Mouse (Mus musculus): ENCODE measurements around the gene Sec14l2. TPM values are rescaled to one million over a fixed set of nuclear protein-coding genes. Genes with fewer than 3 reads are reported as not detected.

The Sec14l2 gene
- total RNA-seq, 1 experiment from 2014 or later, result 27.0 TPM

DNA sequence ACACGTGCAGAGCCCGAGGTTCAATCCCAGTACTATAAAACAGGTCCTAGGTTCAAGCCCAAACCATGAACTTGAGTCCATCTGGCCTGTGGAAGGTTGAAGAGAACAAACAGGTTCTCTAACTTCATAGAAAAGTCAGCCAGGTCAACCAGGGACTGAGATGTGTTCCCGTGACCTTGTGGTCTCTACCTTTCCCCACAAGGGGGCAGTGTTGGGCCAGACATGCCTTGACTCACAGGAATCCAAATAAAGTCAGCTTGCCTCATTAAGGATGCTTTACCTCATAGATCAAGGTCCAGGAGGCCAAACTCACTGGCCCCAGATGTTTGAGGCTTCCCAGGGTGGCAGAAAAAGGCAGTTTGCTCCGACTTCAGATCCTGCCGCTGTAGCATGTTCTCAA, 69.6 kb downstream of the Sec14l2 start:
- peak; percentile 87 for DNase-seq

DNA sequence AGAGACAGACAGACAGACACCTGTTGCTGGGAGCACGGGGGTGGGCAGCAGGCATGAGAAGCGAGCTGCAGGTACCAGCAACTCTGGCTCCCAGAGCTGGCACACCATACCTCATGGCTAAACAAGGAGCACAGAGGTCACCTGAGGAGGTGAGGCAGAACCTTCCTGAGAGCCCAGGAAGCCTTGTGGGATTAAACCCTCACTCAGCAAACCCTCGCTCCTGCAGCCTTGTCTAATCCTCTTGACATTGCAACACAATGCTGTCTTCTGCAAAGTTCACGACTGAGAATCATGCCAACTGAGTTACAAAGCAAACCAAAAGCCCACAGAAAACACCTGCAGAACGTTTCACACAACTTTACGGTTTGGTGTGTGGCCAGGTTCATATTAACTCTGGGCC, 74.8 kb downstream of the Sec14l2 start:
- no peak for DNase-seq

DNA sequence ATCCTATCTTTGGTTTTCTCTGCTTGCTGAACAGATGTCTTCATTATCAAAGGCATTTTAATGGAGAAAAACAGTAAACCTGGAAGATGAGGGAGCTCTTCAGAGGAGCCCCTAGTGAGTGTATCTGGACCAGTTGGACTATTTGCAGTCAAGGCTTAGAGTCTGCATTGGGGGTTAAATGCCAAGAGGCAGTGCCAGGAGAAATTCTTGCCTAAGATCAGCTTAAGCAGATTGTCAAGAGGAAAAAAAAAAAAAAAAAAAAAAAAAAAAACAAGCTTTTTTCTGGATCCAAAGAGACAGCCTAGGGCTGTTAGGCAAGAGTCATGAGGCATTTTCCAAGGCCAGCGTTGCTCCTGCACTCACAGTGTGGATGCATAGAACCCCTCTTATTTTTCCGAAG, 75.4 kb downstream of the Sec14l2 start:
- DNase-seq, result no peak

Small RNAs within 50 kb of the gene (microRNA-seq; reads per million reads assigned to microRNA genes)
- gene Mir3060, result 0.76 to 2.1 reads per million in 2 experiments

Other genes with a start within 250 kb of the Sec14l2 start
- 0.59 and 0.83 TPM in 2 replicates for gene 4921536K21Rik, start 228.3 kb downstream of the Sec14l2 start, total RNA-seq (2021)
- gene Dusp18, start 228.2 kb downstream of the Sec14l2 start, total RNA-seq (2021), result 4.3 and 5.2 TPM in 2 replicates
- 3.4 and 5.4 TPM in 2 replicates for gene Slc35e4, start 208.8 kb downstream of the Sec14l2 start, total RNA-seq (2021)
- 107 and 112 TPM in 2 replicates for gene Tcn2, start 191.3 kb downstream of the Sec14l2 start, total RNA-seq (2021)
- gene Pes1, start 159.4 kb downstream of the Sec14l2 start, total RNA-seq (2021), result 58.4 and 71.3 TPM in 2 replicates
- not detected in 2 replicates for gene 4930556J24Rik, start 146.6 kb downstream of the Sec14l2 start, total RNA-seq (2021)
- gene Gal3st1, start 139.8 kb downstream of the Sec14l2 start, total RNA-seq (2021), result 0.48 and 0.53 TPM in 2 replicates
- 6.3 and 15.4 TPM in 2 replicates for gene Sec14l4, start 92.0 kb downstream of the Sec14l2 start, total RNA-seq (2021)
- 0.49 and 0.56 TPM in 2 replicates for gene Sec14l3, start 58.6 kb downstream of the Sec14l2 start, total RNA-seq (2021)
- gene Mtfp1, start 28.0 kb downstream of the Sec14l2 start, total RNA-seq (2021), result 25.6 and 27.3 TPM in 2 replicates
- 17.2 and 25.2 TPM in 2 replicates for gene Rnf215, start 11.8 kb upstream of the Sec14l2 start, total RNA-seq (2021)
- gene Ccdc157, start 36.9 kb upstream of the Sec14l2 start, total RNA-seq (2021), result 8.7 and 11.5 TPM in 2 replicates
- gene Sf3a1, start 36.9 kb upstream of the Sec14l2 start, total RNA-seq (2021), result 43.7 and 49.8 TPM in 2 replicates
- gene Tbc1d10a, start 63.4 kb upstream of the Sec14l2 start, total RNA-seq (2021), result 15.6 and 18.2 TPM in 2 replicates
- 6.1 and 8.5 TPM in 2 replicates for gene Castor1, start 94.8 kb upstream of the Sec14l2 start, total RNA-seq (2021)
- gene Osm, start 113.0 kb upstream of the Sec14l2 start, total RNA-seq (2021), result 0.41 TPM in 1 of 2 replicates, not detected in the other
- 0.44 and 0.90 TPM in 2 replicates for gene Lif, start 134.1 kb upstream of the Sec14l2 start, total RNA-seq (2021)